Mouse (Mus musculus): ENCODE measurements at regions not wholly inside any gene's neighbourhood (a gene's known extent, or its start where the extent isn't known, plus 50 kb on each side); places are given as distances from the start of the nearest gene placed in this dataset.

DNA sequence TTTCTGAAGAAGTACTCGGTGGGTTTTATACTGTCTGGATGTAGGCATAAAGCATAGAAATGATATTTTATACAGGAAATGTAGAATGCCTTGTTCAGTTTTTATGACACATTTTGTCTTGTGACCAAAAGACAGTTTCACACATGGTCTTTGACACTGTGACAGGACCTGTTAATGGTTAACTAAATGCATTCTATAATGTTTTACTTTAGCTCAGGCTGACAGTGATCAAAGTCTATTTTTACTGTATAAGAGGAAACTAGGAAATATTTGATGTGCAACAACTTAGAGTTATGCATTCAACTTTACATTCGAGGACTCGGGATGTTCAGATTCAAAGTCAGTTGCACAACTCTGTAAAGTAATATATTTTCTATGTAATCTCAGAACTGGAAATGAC, 199.5 kb upstream of the Pou3f3 start:
- no peak overlapping the region for H3K27ac ChIP-seq
- H3K4me3 ChIP-seq: no peak overlapping the region
- H3K4me2 ChIP-seq (replicated peaks): no peak overlapping the region
- H3K4me1 ChIP-seq: peaks cover 13% of the 10 kb centered on the region
- peaks cover 22% of the 10 kb centered on the region for H3K27me3 ChIP-seq
- no peaks in the 10 kb centered on the region for H3K9me3 ChIP-seq
- WGBS: 79% methylated on average over 3 of the region's 3 CpGs
- ATAC-seq (ENCODE audit: low FRiP score, low read depth): no peak
- H3K9ac ChIP-seq: no peak overlapping the region
- H3K36me3 ChIP-seq: no peaks in the 10 kb centered on the region

- H3K4me3 ChIP-seq: no peak overlapping the region
- H3K27me3 ChIP-seq: peaks cover 18% of the 10 kb centered on the region
- H3K9me3 ChIP-seq: no peaks in the 10 kb centered on the region
- no peak overlapping the region for H3K27ac ChIP-seq
- H3K36me3 ChIP-seq: no peaks in the 10 kb centered on the region
- WGBS: 67% methylated on average over 6 of the region's 6 CpGs
- H3K4me2 ChIP-seq (replicated peaks): no peak overlapping the region
- peaks cover 9% of the 10 kb centered on the region for H3K4me1 ChIP-seq
- no peak overlapping the region for H3K9ac ChIP-seq
- ATAC-seq (ENCODE audit: low FRiP score, low read depth): no peak
Observed at GRCm38 (mm10) chr1:42496433-42496832, 199.1 kb upstream of the Pou3f3 start.

GRCm38 (mm10) chr1:42498901-42499300, 196.7 kb upstream of the Pou3f3 start:
- H3K4me1 ChIP-seq: peaks cover 14% of the 10 kb centered on the region
- ATAC-seq (ENCODE audit: low FRiP score, low read depth): no peak
- WGBS: 86% methylated on average over 7 of the region's 7 CpGs

GRCm38 (mm10) chr1:42504491-42504890, 191.1 kb upstream of the Pou3f3 start:
- H3K27ac ChIP-seq: no peak overlapping the region
- ATAC-seq (ENCODE audit: low FRiP score, low read depth): no peak
- H3K27me3 ChIP-seq: no peaks in the 10 kb centered on the region
- 74% methylated on average over 9 of the region's 9 CpGs for WGBS
- H3K4me2 ChIP-seq (replicated peaks): no peak overlapping the region
- H3K4me3 ChIP-seq: no peak overlapping the region
- no peak overlapping the region for H3K9ac ChIP-seq
- H3K9me3 ChIP-seq: no peaks in the 10 kb centered on the region
- no peaks in the 10 kb centered on the region for H3K36me3 ChIP-seq
- peaks cover 12% of the 10 kb centered on the region for H3K4me1 ChIP-seq

More at GRCm38 (mm10) chr1:42498901-42499300, 196.7 kb upstream of the Pou3f3 start:
- Histone ChIP-seq H3K27ac (no peak overlapping the region), H3K9ac (no peak overlapping the region), H3K4me2 (replicated peaks) (no peak overlapping the region), H3K4me3 (no peak overlapping the region), H3K9me3 (no peaks in the 10 kb centered on the region), H3K36me3 (no peaks in the 10 kb centered on the region), H3K27me3 (no peaks in the 10 kb centered on the region)

- no peak for ATAC-seq (ENCODE audit: low FRiP score, low read depth)
- Histone ChIP-seq H3K27me3 (no peaks in the 10 kb centered on the region), H3K4me3 (no peak overlapping the region), H3K9ac (no peak overlapping the region), H3K9me3 (no peaks in the 10 kb centered on the region), H3K4me1 (peaks cover 12% of the 10 kb centered on the region), H3K27ac (no peak overlapping the region), H3K4me2 (replicated peaks) (no peak overlapping the region), H3K36me3 (no peaks in the 10 kb centered on the region)
- 58% methylated on average over 10 of the region's 10 CpGs for WGBS
Observed at GRCm38 (mm10) chr1:42505048-42505729, 190.4 kb upstream of the Pou3f3 start.

GRCm38 (mm10) chr1:42514417-42514816, 181.2 kb upstream of the Pou3f3 start:
- Histone ChIP-seq H3K4me3 (no peak overlapping the region), H3K4me2 (replicated peaks) (no peak overlapping the region), H3K4me1 (no peaks in the 10 kb centered on the region), H3K9me3 (no peaks in the 10 kb centered on the region), H3K27me3 (no peaks in the 10 kb centered on the region; the same call in 1 of the 2 replicates), H3K9ac (no peak overlapping the region), H3K36me3 (no peaks in the 10 kb centered on the region), H3K27ac (no peak overlapping the region)
- no peak for ATAC-seq (ENCODE audit: low FRiP score, low read depth)
- WGBS: 94% methylated on average over 3 of the region's 3 CpGs

- Histone ChIP-seq H3K27me3 (no peaks in the 10 kb centered on the region), H3K9me3 (no peaks in the 10 kb centered on the region), H3K9ac (no peak overlapping the region), H3K4me1 (peaks cover 15% of the 10 kb centered on the region), H3K27ac (no peak overlapping the region), H3K4me2 (replicated peaks) (no peak overlapping the region), H3K4me3 (no peak overlapping the region), H3K36me3 (no peaks in the 10 kb centered on the region)
- 39% methylated on average over 4 of the region's 4 CpGs for WGBS
- no peak for ATAC-seq (ENCODE audit: low FRiP score, low read depth)
Observed at GRCm38 (mm10) chr1:42524401-42524800, 171.2 kb upstream of the Pou3f3 start.

DNA sequence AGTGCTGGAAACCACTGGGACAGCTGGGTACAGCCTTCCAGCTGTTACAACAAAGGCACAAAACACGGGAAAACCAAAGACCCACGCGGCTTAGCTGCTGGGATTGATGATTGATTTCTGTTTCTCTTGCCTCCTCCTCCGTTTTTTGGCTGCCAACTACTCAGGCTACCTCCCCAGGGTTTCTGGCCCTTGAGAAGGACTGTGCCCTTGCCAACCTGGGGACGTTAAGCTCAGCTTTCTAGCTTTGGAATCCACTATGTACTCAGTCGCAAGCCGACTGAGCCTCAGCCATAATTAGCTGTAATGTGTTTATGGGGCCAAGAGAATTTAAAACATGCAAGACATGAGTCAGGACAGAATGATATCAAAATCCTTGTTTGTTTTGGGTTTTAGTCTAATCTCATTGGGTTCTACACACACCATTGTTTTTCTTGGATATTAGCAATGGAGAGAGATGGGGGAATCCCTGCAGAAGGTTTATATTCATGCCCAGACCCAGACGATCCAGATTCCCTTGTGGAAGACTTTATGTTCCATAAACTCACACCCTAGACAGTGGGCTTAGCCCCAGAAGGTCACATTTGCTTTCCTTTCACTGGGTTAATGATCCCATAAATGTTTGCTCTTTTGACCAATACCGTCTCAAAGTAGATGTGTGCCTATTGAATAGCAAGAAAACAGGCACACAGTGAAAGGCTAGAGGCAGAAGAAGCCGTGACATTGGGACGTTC, 167.7 kb upstream of the Pou3f3 start:
- ATAC-seq (ENCODE audit: low FRiP score, low read depth): no peak; the same call in 1 of the 2 replicates
- H3K4me3 ChIP-seq: no peak overlapping the region
- H3K4me1 ChIP-seq: peaks cover 15% of the 10 kb centered on the region
- no peak overlapping the region for H3K9ac ChIP-seq
- no peaks in the 10 kb centered on the region for H3K27me3 ChIP-seq
- H3K4me2 ChIP-seq (replicated peaks): no peak overlapping the region
- no peaks in the 10 kb centered on the region for H3K36me3 ChIP-seq
- H3K9me3 ChIP-seq: no peaks in the 10 kb centered on the region
- 43% methylated on average over 11 of the region's 11 CpGs for WGBS
- no peak overlapping the region for H3K27ac ChIP-seq

- H3K9me3 ChIP-seq: no peaks in the 10 kb centered on the region
- no peak overlapping the region for H3K9ac ChIP-seq
- ATAC-seq (ENCODE audit: low FRiP score, low read depth): no peak
- H3K4me2 ChIP-seq (replicated peaks): no peak overlapping the region
- no peak overlapping the region for H3K27ac ChIP-seq
- H3K27me3 ChIP-seq: no peaks in the 10 kb centered on the region
- 84% methylated on average over 6 of the region's 6 CpGs for WGBS
- no peaks in the 10 kb centered on the region for H3K36me3 ChIP-seq
- peaks cover 3% of the 10 kb centered on the region; the same call in 1 of the 2 replicates for H3K4me1 ChIP-seq
- no peak overlapping the region for H3K4me3 ChIP-seq
Observed at GRCm38 (mm10) chr1:42532908-42533307, 162.7 kb upstream of the Pou3f3 start.

DNA sequence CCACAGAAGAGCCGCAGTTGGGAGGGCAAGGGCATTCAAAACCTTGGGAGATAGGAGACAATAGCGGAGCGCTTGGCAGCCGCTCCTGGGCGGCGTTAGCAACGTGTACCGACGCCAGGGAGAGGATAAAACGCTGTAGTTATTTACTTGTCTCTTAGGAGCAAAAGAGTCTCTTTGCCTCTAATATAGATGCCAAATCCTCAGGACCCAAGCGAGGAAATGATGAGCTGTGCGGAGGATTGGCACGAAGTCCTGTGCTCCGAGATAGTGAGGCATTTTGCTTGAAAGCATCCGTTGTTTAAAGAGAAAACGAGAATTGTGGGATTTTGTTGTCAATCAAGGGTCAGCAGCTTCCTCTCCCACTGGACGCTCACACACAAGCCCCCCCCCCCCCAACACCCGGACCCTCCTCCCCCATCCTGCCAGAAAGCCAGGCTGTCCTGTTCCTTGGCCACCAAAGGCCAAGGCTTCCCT, 156.5 kb upstream of the Pou3f3 start:
- Histone ChIP-seq H3K4me3 (no peak overlapping the region), H3K27me3 (peaks cover 4% of the 10 kb centered on the region; the same call in 1 of the 2 replicates), H3K27ac (no peak overlapping the region), H3K9ac (no peak overlapping the region), H3K4me1 (peaks cover 32% of the 10 kb centered on the region), H3K9me3 (no peaks in the 10 kb centered on the region), H3K4me2 (replicated peaks) (peak overlapping the region; percentile 61), H3K36me3 (no peaks in the 10 kb centered on the region)
- no peak for ATAC-seq (ENCODE audit: low FRiP score, low read depth)
- 70% methylated on average over 18 of the region's 18 CpGs for WGBS

DNA sequence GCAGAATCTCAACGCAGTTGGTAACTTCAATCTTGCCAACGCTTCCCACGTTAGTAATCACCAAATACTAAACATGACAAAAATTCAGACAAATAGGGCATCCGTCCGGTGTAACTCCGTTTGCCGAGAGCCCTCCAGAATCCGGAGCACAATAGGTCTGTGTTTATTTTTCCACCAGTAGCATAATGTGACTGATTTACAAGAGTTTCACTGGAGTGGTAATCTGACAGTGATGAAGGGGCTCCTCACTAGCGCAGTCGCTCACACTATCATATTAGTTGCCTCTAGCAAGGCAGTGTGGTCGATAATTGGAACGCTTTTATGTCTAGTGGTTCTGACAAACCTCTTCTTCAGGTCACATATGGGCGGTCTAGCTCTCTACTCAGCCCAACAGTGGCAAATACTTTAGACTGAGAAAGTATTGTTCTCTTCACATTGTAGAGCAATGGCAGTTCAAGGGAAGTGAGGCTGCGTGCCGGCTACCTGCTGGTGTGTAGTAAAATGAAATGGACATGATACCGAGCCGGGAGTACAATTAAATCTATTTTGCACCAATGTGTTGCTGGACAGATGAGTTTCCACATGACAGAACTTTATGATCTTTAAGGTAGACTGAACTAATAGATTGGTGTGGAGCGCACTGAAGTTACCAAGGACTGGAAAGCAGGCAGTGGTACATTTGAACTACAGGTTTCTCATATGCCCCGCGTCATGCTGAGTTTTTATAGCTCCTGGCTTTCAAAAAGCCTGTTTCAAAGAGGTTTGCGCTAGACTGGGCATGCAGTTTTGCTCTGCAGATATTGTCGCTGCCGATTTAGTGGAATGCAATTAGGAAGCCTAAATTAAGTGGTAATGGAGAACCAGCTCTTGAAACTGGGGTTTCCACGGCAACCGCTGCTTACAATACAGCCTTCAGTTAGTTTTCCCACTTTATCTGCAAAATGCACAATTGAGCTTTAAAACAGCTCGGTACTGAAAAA, 155.7 kb upstream of the Pou3f3 start:
- H3K27me3 ChIP-seq: peaks cover 4% of the 10 kb centered on the region; the same call in 1 of the 2 replicates
- no peaks in the 10 kb centered on the region for H3K9me3 ChIP-seq
- H3K4me1 ChIP-seq: peaks cover 32% of the 10 kb centered on the region
- H3K4me2 ChIP-seq (replicated peaks): peak overlapping the region; percentile 61
- H3K27ac ChIP-seq: no peak overlapping the region
- H3K4me3 ChIP-seq: peak overlapping the region; percentile 28
- ATAC-seq (ENCODE audit: low FRiP score, low read depth): peak; percentile 54; the same call in 1 of the 2 replicates
- 27% methylated on average over 26 of the region's 26 CpGs for WGBS
- H3K36me3 ChIP-seq: no peaks in the 10 kb centered on the region
- H3K9ac ChIP-seq: no peak overlapping the region
